Mouse (Mus musculus) small intestine, adult 2 months (tissue): ENCODE measurements around the gene Psmc3ip. TPM values are rescaled to one million over a fixed set of nuclear protein-coding genes. Genes with fewer than 3 reads are reported as not detected.

Experiments used
- H3K27ac ChIP-seq: fragments of 200-500 bp; 2 replicates; pipeline ENCODE4 v1.5.1; 2012; ENCODE audit warnings: low read depth, low read length, control low read depth, inconsistent platforms; ENCODE audit not compliant: insufficient read depth
- H3K27me3 ChIP-seq: fragments of 200-500 bp; 2 replicates; pipeline ENCODE4 v1.6.1; 2012; ENCODE audit warnings: mild to moderate bottlenecking, moderate library complexity, low read length, inconsistent platforms; ENCODE audit not compliant: control insufficient read depth, insufficient read depth
- H3K36me3 ChIP-seq: fragments of 200-500 bp; 2 replicates; pipeline ENCODE4 v1.6.1; 2012; ENCODE audit warnings: mild to moderate bottlenecking, low read length, control low read depth, inconsistent platforms; ENCODE audit not compliant: control insufficient read depth, insufficient read depth
- H3K4me1 ChIP-seq: fragments of 200-500 bp; 2 replicates; pipeline ENCODE4 v1.6.1; 2012; ENCODE audit warnings: low read length, inconsistent platforms, mixed read lengths; ENCODE audit not compliant: control insufficient read depth, insufficient read depth, insufficient read length
- H3K4me3 ChIP-seq: fragments of 200-500 bp; 2 replicates; pipeline ENCODE4 v1.5.1; 2012; ENCODE audit warnings: low read depth, mild to moderate bottlenecking, control low read depth, inconsistent platforms, low read length, moderate library complexity
- CTCF ChIP-seq: fragments of 200-500 bp; IDR thresholded peaks from 2 replicates; pipeline ENCODE4 v1.5.1; 2012; ENCODE audit warnings: low read depth, mild to moderate bottlenecking, control low read depth, inconsistent platforms, low read length, moderate library complexity, mixed read lengths; ENCODE audit not compliant: insufficient replicate concordance, insufficient read length; ENCODE audit errors: extremely low read depth
- POLR2A ChIP-seq: fragments of 200-500 bp; IDR thresholded peaks from 2 replicates; pipeline ENCODE4 v1.6.1; 2012; ENCODE audit warnings: low read depth, mild to moderate bottlenecking, control low read depth, inconsistent platforms, low read length, moderate library complexity
- WGBS: fragments of 180-500 bp; shearing (Covaris S2); methylation state at CpG from one replicate; pipeline ENCODE4 v1.1.7; 2018; 5-methylcytosine and 5-hydroxymethylcytosine counted together
- polyA plus RNA-seq: library from polyadenylated mRNA; depleted of rRNA; stranded (reverse); fragments of >200 nt; gene quantifications from 2 replicates; pipeline ENCODE4 v1.2.3, GENCODE M21; 2012; rRNA removed

Psmc3ip gene
- polyA plus RNA-seq, 1 experiment = 0.46 TPM

- H3K4me3 ChIP-seq = no peak overlapping the region
- 88% methylated on average over 8 of the region's 8 CpGs for WGBS
- TF ChIP-seq CTCF = no peak
- TF ChIP-seq POLR2A = no peak
- H3K27ac ChIP-seq = no peak overlapping the region
- H3K4me1 ChIP-seq = peaks cover 25% of the 10 kb centered on the region
- peaks cover 22% of the 10 kb centered on the region for H3K36me3 ChIP-seq
- no peaks in the 10 kb centered on the region for H3K27me3 ChIP-seq
These were observed 43.6 kb downstream of the Psmc3ip start for GRCm38 (mm10) chr11:101051617-101052016.

GRCm38 (mm10) chr11:101051051-101051493 lies 44.2 kb downstream of the Psmc3ip start:
- TF ChIP-seq POLR2A = no peak
- TF ChIP-seq CTCF = no peak
- H3K27me3 ChIP-seq = no peaks in the 10 kb centered on the region
- H3K27ac ChIP-seq = no peak overlapping the region
- peaks cover 25% of the 10 kb centered on the region for H3K36me3 ChIP-seq
- WGBS = 91% methylated on average over 6 of the region's 6 CpGs
- H3K4me3 ChIP-seq = no peak overlapping the region
- peaks cover 22% of the 10 kb centered on the region for H3K4me1 ChIP-seq

GRCm38 (mm10) chr11:101050359-101050758 lies 44.9 kb downstream of the Psmc3ip start:
- H3K36me3 ChIP-seq = peaks cover 28% of the 10 kb centered on the region
- peaks cover 17% of the 10 kb centered on the region for H3K4me1 ChIP-seq
- no peak overlapping the region for H3K4me3 ChIP-seq
- H3K27me3 ChIP-seq = no peaks in the 10 kb centered on the region
- no peak overlapping the region for H3K27ac ChIP-seq
- 88% methylated on average over 9 of the region's 9 CpGs for WGBS
- no peak for TF ChIP-seq CTCF
- no peak for TF ChIP-seq POLR2A

GRCm38 (mm10) chr11:101047502-101047901 lies 47.7 kb downstream of the Psmc3ip start:
- TF ChIP-seq POLR2A = no peak
- TF ChIP-seq CTCF = no peak
- 91% methylated on average over 3 of the region's 3 CpGs for WGBS
- H3K4me3 ChIP-seq = no peak overlapping the region
- H3K4me1 ChIP-seq = peaks cover under 1% of the 10 kb centered on the region; the same call in 1 of the 2 replicates
- no peak overlapping the region for H3K27ac ChIP-seq
- peaks cover 51% of the 10 kb centered on the region for H3K36me3 ChIP-seq
- no peaks in the 10 kb centered on the region for H3K27me3 ChIP-seq

- WGBS = 65% methylated on average over 9 of the region's 9 CpGs
- no peaks in the 10 kb centered on the region for H3K27me3 ChIP-seq
- no peak overlapping the region for H3K4me3 ChIP-seq
- H3K4me1 ChIP-seq = no peaks in the 10 kb centered on the region; the same call in 1 of the 2 replicates
- no peak overlapping the region for H3K27ac ChIP-seq
- no peak for TF ChIP-seq POLR2A
- TF ChIP-seq CTCF = no peak
- peaks cover 54% of the 10 kb centered on the region for H3K36me3 ChIP-seq
These were observed 48.8 kb downstream of the Psmc3ip start for GRCm38 (mm10) chr11:101046440-101046839.

DNA sequence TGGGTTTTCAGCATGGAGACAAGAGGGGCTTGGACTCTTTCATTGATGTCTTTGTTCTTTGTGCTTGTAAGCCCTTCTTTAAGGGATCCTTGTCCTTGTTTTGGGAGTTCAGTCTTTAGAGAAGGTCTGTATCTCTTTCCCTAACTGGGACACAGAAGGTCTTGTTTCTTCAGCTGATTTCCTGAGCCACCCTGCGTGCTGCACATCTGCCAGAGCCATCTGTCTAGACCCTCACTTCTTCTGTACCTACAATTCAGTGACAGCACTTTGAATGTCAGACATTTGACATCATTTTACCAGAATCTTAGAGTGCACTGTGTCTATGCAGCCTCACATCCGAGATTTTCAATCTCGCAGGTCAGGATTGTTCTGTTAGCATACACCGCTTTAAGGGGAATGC lies 49.4 kb downstream of the Psmc3ip start:
- H3K4me1 ChIP-seq = no peaks in the 10 kb centered on the region; the same call in 1 of the 2 replicates
- H3K27me3 ChIP-seq = no peaks in the 10 kb centered on the region
- TF ChIP-seq CTCF (no peak), POLR2A (no peak)
- H3K27ac ChIP-seq = no peak overlapping the region
- H3K36me3 ChIP-seq = peaks cover 55% of the 10 kb centered on the region
- 93% methylated on average over 4 of the region's 4 CpGs for WGBS
- no peak overlapping the region for H3K4me3 ChIP-seq

Other genes starting within 250 kb of the Psmc3ip start
- 9.6 and 10.8 TPM in 2 replicates for gene Stat5b, start 244.7 kb downstream of the Psmc3ip start, polyA plus RNA-seq
- gene Stat5a, start 236.1 kb downstream of the Psmc3ip start, polyA plus RNA-seq = 6.9 and 7.4 TPM in 2 replicates
- gene Stat3, start 155.9 kb downstream of the Psmc3ip start, polyA plus RNA-seq = 55.2 and 106 TPM in 2 replicates
- gene Cavin1, start 124.5 kb downstream of the Psmc3ip start, polyA plus RNA-seq = 27.4 and 42.8 TPM in 2 replicates
- gene Atp6v0a1, start 86.0 kb downstream of the Psmc3ip start, polyA plus RNA-seq = 43.5 and 69.5 TPM in 2 replicates
- gene Naglu, start 25.4 kb downstream of the Psmc3ip start, polyA plus RNA-seq = 11.8 and 19.1 TPM in 2 replicates
- 0.20 and 0.28 TPM in 2 replicates for gene Hsd17b1, start 17.0 kb downstream of the Psmc3ip start, polyA plus RNA-seq
- 26.3 and 38.9 TPM in 2 replicates for gene Coasy, start 12.9 kb downstream of the Psmc3ip start, polyA plus RNA-seq
- gene Mlx, start 8.2 kb downstream of the Psmc3ip start, polyA plus RNA-seq = 54.1 and 100 TPM in 2 replicates
- gene Retreg3, start 24.5 kb upstream of the Psmc3ip start, polyA plus RNA-seq = 27.3 and 55.0 TPM in 2 replicates
- 13.2 and 16.2 TPM in 2 replicates for gene Tubg1, start 24.5 kb upstream of the Psmc3ip start, polyA plus RNA-seq
- 1.1 and 2.2 TPM in 2 replicates for gene Tubg2, start 60.5 kb upstream of the Psmc3ip start, polyA plus RNA-seq
- 2.7 and 2.8 TPM in 2 replicates for gene Cntnap1, start 75.1 kb upstream of the Psmc3ip start, polyA plus RNA-seq
- 33.0 and 84.5 TPM in 2 replicates for gene Plekhh3, start 75.9 kb upstream of the Psmc3ip start, polyA plus RNA-seq
- gene Ccr10, start 80.0 kb upstream of the Psmc3ip start, polyA plus RNA-seq = 18.4 and 25.7 TPM in 2 replicates
- 7.9 and 20.0 TPM in 2 replicates for gene Ezh1, start 131.0 kb upstream of the Psmc3ip start, polyA plus RNA-seq
- gene Ramp2, start 150.6 kb upstream of the Psmc3ip start, polyA plus RNA-seq = 15.1 and 25.8 TPM in 2 replicates
- 28.9 and 64.8 TPM in 2 replicates for gene Vps25, start 158.3 kb upstream of the Psmc3ip start, polyA plus RNA-seq
- gene Wnk4, start 165.1 kb upstream of the Psmc3ip start, polyA plus RNA-seq = 3.0 and 7.9 TPM in 2 replicates
- 0.09 and 0.20 TPM in 2 replicates for gene Cntd1, start 183.6 kb upstream of the Psmc3ip start, polyA plus RNA-seq
- gene Coa3, start 183.7 kb upstream of the Psmc3ip start, polyA plus RNA-seq = 174 and 479 TPM in 2 replicates
- gene Becn1, start 206.8 kb upstream of the Psmc3ip start, polyA plus RNA-seq = 157 and 163 TPM in 2 replicates
- 19.9 and 36.7 TPM in 2 replicates for gene Psme3, start 220.8 kb upstream of the Psmc3ip start, polyA plus RNA-seq
- gene Aoc2, start 229.6 kb upstream of the Psmc3ip start, polyA plus RNA-seq = 2.7 and 5.9 TPM in 2 replicates
- gene Aoc3, start 235.2 kb upstream of the Psmc3ip start, polyA plus RNA-seq = 6.6 and 8.9 TPM in 2 replicates